Mouse (Mus musculus) heart, postnatal 0 days (tissue): ENCODE data around the gene Pnpla1. TPM values are rescaled to one million over a fixed set of nuclear protein-coding genes. Genes with fewer than 3 reads are reported as not detected.
A peak's percentile ranks its signal among the peaks of the same experiment; 100 is the strongest.

Experiments used
- ATAC-seq: fragments of 200-750 bp; cut with Nextera tagmentation; 2 replicates; pipeline ENCODE4 v1.8.0; 2017; ENCODE audit warnings: low read depth, moderate number of reproducible peaks, moderate library complexity; ENCODE audit not compliant: insufficient read depth
- DNase-seq: peaks from one replicate; pipeline ENCODE4 v3.0.0-alpha.2; 2016; ENCODE audit warnings: low spot score
- H3K27ac ChIP-seq: fragments of 300-500 bp; sonication (generic); 2 replicates; pipeline ENCODE4 v1.5.1; 2014; ENCODE audit warnings: low read depth, mild to moderate bottlenecking
- H3K27me3 ChIP-seq: fragments of 300-500 bp; sonication (generic); 2 replicates; pipeline ENCODE4 v1.6.1; 2014; ENCODE audit warnings: low read length, mixed read lengths; ENCODE audit not compliant: control insufficient read depth, insufficient read depth
- H3K36me3 ChIP-seq: fragments of 300-500 bp; sonication (generic); replicated peaks from 2 replicates; pipeline ENCODE4 v1.6.1; 2014; ENCODE audit warnings: low read length, mixed read lengths; ENCODE audit not compliant: control insufficient read depth, insufficient read depth
- H3K4me1 ChIP-seq: fragments of 300-500 bp; sonication (generic); 2 replicates; pipeline ENCODE4 v1.6.1; 2014; ENCODE audit warnings: antibody characterized with exemption; ENCODE audit not compliant: control insufficient read depth, insufficient read depth
- H3K4me2 ChIP-seq: fragments of 300-500 bp; sonication (generic); 2 replicates; pipeline ENCODE4 v1.6.1; 2014; ENCODE audit warnings: low read depth, mild to moderate bottlenecking, low read length, moderate library complexity
- H3K4me3 ChIP-seq: fragments of 300-500 bp; sonication (generic); 2 replicates; pipeline ENCODE4 v1.5.1; 2014; ENCODE audit warnings: low read depth, low read length
- H3K9ac ChIP-seq: fragments of 300-500 bp; sonication (generic); replicated peaks from 2 replicates; pipeline ENCODE4 v1.6.1; 2014; ENCODE audit warnings: low read depth, low read length, mixed read lengths
- H3K9me3 ChIP-seq: fragments of 300-500 bp; sonication (generic); replicated peaks from 2 replicates; pipeline ENCODE4 v1.6.1; 2016; ENCODE audit warnings: low read length; ENCODE audit not compliant: control insufficient read depth
- CTCF ChIP-seq: IDR thresholded peaks from 2 replicates; pipeline ENCODE4 v1.5.1; 2016; ENCODE audit warnings: antibody characterized with exemption, control low read depth, low read depth
- EP300 ChIP-seq: IDR thresholded peaks from 2 replicates; pipeline ENCODE4 v1.6.1; 2016; ENCODE audit warnings: antibody characterized with exemption, low read depth
- WGBS: fragments of 180-500 bp; shearing (Covaris S2); extraction: QIAGEN DNeasy Blood & Tissue Kit; methylation state at CpG from one replicate; pipeline ENCODE4 v1.1.7; 2014; 5-methylcytosine and 5-hydroxymethylcytosine counted together
- polyA plus RNA-seq: library from polyadenylated mRNA; unstranded; fragments of >200 nt; fragmentation: Nextera tagmentation; extraction: Ambion mirVana; gene quantifications from 2 replicates; pipeline ENCODE4 v1.2.1, GENCODE M21; 2015
- total RNA-seq: library from RNA; depleted of rRNA; stranded (reverse); fragments of >200 nt; gene quantifications from 2 replicates; pipeline ENCODE4 v1.2.3, GENCODE M21; 2014; ENCODE audit warnings: low replicate concordance

Pnpla1 gene
- total and polyA plus RNA-seq, 2 experiments from 2014 or later, result 0.04 TPM; not detected in 1

DNA sequence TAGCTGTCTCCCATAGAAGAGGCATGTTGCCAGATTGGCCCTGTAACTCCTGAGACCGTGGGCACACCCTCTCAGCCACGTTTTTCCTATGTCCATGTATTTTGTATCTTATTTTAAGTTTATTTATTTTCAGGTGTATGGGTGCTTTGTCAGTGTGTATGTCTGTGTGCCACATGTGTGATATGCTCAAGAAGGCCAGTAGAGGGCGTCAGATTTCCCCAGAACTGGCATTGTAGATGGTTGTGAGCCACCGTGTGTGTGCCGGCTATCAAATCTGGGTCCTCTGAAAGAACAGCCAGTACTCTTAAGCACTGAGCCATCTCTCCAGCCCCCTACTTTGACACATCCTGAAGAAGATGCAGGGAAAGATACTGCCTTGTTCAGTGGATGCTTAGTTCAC is 12.2 kb downstream of the Pnpla1 start:
- Histone ChIP-seq H3K9ac (no peak overlapping the region), H3K4me3 (no peak overlapping the region), H3K4me1 (peaks cover 4% of the 10 kb centered on the region; the same call in 1 of the 2 replicates), H3K27me3 (no peaks in the 10 kb centered on the region), H3K9me3 (no peaks in the 10 kb centered on the region), H3K4me2 (no peak overlapping the region), H3K36me3 (no peaks in the 10 kb centered on the region), H3K27ac (no peak overlapping the region)
- no peak for TF ChIP-seq CTCF
- TF ChIP-seq EP300, result no peak
- DNase-seq (no peak), ATAC-seq (no peak)
- WGBS, result 64% methylated on average over 5 of the region's 5 CpGs

DNA sequence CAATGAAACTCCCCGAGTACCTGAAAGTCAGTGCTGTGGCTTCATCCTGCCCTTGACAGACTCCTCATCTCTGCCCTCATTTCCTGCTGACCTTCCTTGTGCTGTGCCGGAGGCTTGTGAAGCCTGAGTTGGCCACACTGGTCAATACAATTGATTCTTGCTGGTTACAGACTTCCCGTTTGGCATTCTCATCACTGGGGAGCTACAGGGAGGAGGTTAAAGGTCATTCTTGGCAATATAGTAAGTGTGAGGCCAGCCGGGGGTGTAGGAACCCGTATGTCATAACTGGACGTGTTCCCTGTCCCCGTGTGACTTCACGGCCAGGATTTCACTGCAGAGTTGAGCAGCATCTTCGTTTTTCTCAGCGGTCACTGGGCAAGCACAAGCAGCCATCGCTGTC is 13.6 kb downstream of the Pnpla1 start:
- WGBS, result 70% methylated on average over 11 of the region's 11 CpGs
- ATAC-seq (no peak), DNase-seq (no peak)
- H3K4me3 ChIP-seq, result no peak overlapping the region
- H3K9me3 ChIP-seq, result no peaks in the 10 kb centered on the region
- TF ChIP-seq CTCF, result no peak
- no peak for TF ChIP-seq EP300
- H3K27me3 ChIP-seq, result no peaks in the 10 kb centered on the region
- no peak overlapping the region for H3K4me2 ChIP-seq
- H3K27ac ChIP-seq, result no peak overlapping the region
- H3K9ac ChIP-seq, result no peak overlapping the region
- H3K4me1 ChIP-seq, result peaks cover 4% of the 10 kb centered on the region; the same call in 1 of the 2 replicates
- no peaks in the 10 kb centered on the region for H3K36me3 ChIP-seq

DNA sequence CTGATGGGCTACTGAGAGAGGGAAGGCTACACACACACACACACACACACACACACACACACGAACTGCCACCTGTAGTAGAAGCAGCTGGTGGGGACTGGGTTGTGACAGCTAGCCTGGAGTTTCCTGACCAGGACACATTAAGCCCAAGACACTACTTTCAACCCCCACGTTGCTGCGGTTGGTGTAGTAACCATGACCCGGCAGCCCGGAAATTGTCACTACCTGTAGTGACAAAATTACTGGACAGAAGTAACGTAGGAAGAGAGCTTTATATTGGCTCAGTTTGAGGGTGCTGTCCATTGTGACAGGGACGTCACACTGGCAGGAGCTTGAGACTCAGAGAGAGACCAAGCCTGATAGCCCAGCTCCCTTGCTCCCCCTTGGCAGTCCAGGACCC is 14.1 kb downstream of the Pnpla1 start:
- H3K4me3 ChIP-seq, result no peak overlapping the region
- DNase-seq (no peak), ATAC-seq (no peak)
- WGBS, result 80% methylated on average over 7 of the region's 7 CpGs
- H3K9me3 ChIP-seq, result no peaks in the 10 kb centered on the region
- H3K27ac ChIP-seq, result no peak overlapping the region
- no peak overlapping the region for H3K4me2 ChIP-seq
- TF ChIP-seq EP300, result no peak
- no peak for TF ChIP-seq CTCF
- no peaks in the 10 kb centered on the region for H3K27me3 ChIP-seq
- no peaks in the 10 kb centered on the region for H3K36me3 ChIP-seq
- H3K4me1 ChIP-seq, result peaks cover 4% of the 10 kb centered on the region; the same call in 1 of the 2 replicates
- no peak overlapping the region for H3K9ac ChIP-seq

GRCm38 (mm10) chr17:28874216-28874615 is 16.0 kb downstream of the Pnpla1 start:
- ATAC-seq, result no peak
- 85% methylated on average over 4 of the region's 4 CpGs for WGBS
- TF ChIP-seq EP300 (no peak), CTCF (no peak)

DNA sequence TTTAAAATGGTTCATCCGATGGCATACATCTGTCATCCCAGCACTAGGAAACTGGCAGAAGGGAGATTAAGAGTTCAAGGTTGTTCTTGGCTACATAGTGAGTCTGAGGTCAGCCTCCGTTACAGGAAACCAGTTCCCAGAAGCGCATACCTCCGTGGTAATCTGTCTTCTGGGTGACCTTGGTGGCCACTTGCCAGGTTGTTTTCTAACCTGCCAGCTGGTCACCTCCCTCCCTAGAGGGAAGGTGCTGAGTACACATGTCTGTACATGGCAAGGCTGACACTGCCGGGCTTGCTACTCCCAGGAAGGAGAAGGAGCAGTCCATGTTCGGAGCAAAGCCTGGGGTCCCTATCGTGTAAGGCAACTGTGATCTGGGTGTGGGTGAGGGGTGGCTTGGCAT is 16.6 kb downstream of the Pnpla1 start:
- Histone ChIP-seq H3K27ac (peak overlapping the region; percentile 79), H3K4me1 (peaks cover 4% of the 10 kb centered on the region; the same call in 1 of the 2 replicates), H3K4me3 (no peak overlapping the region), H3K36me3 (no peaks in the 10 kb centered on the region), H3K9me3 (no peaks in the 10 kb centered on the region), H3K4me2 (no peak overlapping the region), H3K27me3 (no peaks in the 10 kb centered on the region), H3K9ac (no peak overlapping the region)
- ATAC-seq, result peak; percentile 85
- peak; percentile 82 for DNase-seq
- 14% methylated on average over 7 of the region's 7 CpGs for WGBS
- TF ChIP-seq EP300 (no peak), CTCF (no peak)

More at GRCm38 (mm10) chr17:28874216-28874615, 16.0 kb downstream of the Pnpla1 start:
- H3K4me3 ChIP-seq, result no peak overlapping the region
- H3K9me3 ChIP-seq, result no peaks in the 10 kb centered on the region
- no peak overlapping the region for H3K4me2 ChIP-seq
- no peaks in the 10 kb centered on the region for H3K27me3 ChIP-seq
- no peaks in the 10 kb centered on the region for H3K36me3 ChIP-seq
- DNase-seq, result no peak
- H3K4me1 ChIP-seq, result peaks cover 4% of the 10 kb centered on the region; the same call in 1 of the 2 replicates
- no peak overlapping the region for H3K9ac ChIP-seq
- no peak overlapping the region for H3K27ac ChIP-seq

DNA sequence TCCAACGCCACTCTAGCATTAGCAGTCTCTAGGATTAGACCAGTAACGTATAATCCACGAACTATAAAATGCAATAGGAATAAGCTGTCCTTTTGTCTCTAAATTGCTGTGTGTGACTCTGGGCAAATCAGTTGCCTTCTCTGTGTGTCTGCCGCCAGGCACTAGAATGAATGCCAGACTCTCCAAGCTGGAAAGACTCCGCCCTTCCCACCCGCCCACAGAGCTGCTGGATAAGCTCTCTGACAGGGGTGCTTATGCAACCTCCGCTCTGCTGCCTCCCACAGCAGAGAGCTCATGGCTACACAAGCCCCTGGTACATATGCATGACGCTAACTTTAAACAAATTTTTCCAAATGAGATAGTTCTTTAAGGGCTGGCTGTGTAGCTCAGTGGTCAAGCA is 17.1 kb downstream of the Pnpla1 start:
- peak overlapping the region; percentile 79 for H3K27ac ChIP-seq
- DNase-seq (peak; percentile 89), ATAC-seq (peak; percentile 81)
- no peak overlapping the region for H3K4me3 ChIP-seq
- TF ChIP-seq EP300 (no peak), CTCF (no peak)
- no peak overlapping the region for H3K4me2 ChIP-seq
- no peaks in the 10 kb centered on the region for H3K36me3 ChIP-seq
- H3K9ac ChIP-seq, result no peak overlapping the region
- H3K9me3 ChIP-seq, result no peaks in the 10 kb centered on the region
- 26% methylated on average over 8 of the region's 8 CpGs for WGBS
- peaks cover 3% of the 10 kb centered on the region for H3K27me3 ChIP-seq
- H3K4me1 ChIP-seq, result peaks cover 4% of the 10 kb centered on the region; the same call in 1 of the 2 replicates
